Mouse (Mus musculus): ENCODE measurements around the gene Zfp618. TPM values are rescaled to one million over a fixed set of nuclear protein-coding genes. Genes with fewer than 3 reads are reported as not detected.

Zfp618 gene
- total RNA-seq, 2 experiments from 2014 or later: 6.2 to 6.3 TPM

- intact Hi-C loops (cut with DNase I): loop anchor here (10.0 kb wide), 1 partner anchor 218 kb away; the partner anchor contains the start of gene Akna
- DNase-seq (ENCODE audit: low spot score in 2 of 2): peak in 1 of 2 experiments; percentile 8
Observed at GRCm38 (mm10) chr4:63186281-63186870, 221.0 kb downstream of the Zfp618 start.

Other genes starting within 250 kb of the Zfp618 start
- not detected for gene Ambp, start 189.2 kb downstream of the Zfp618 start, total RNA-seq (2021)
- not detected for gene Kif12, start 206.6 kb downstream of the Zfp618 start, total RNA-seq (2021)
- 1 to 10 TPM; 3.1 to 3.4 TPM for gene Col27a1, start 248.4 kb downstream of the Zfp618 start, total RNA-seq (2021)

All from left cerebral cortex, postnatal 14 days (tissue).